Mouse (Mus musculus) stomach, embryonic 14.5 days (tissue): ENCODE data around the gene Ccr5. TPM values are rescaled to one million over a fixed set of nuclear protein-coding genes. Genes with fewer than 3 reads are reported as not detected.
"Not testable (repeated sequence)": the region's sequence is repeated elsewhere in the genome, so short reads cannot be mapped to it uniquely, and the experiment has no call there.

Experiments
- ATAC-seq: fragments of 200-750 bp; cut with Nextera tagmentation; 2 replicates; pipeline ENCODE4 v1.8.0; 2017; ENCODE audit warnings: low read depth, moderate TSS enrichment; ENCODE audit not compliant: insufficient number of reproducible peaks, insufficient read depth, low FRiP score
- H3K27ac ChIP-seq: fragments of 300-500 bp; sonication (generic); 2 replicates; pipeline ENCODE4 v1.5.1; 2014; ENCODE audit warnings: mild to moderate bottlenecking, low read length, moderate library complexity, mixed read lengths
- H3K27me3 ChIP-seq: fragments of 300-500 bp; sonication (generic); 2 replicates; pipeline ENCODE4 v1.6.1; 2014; ENCODE audit warnings: low read length, control low read depth, mixed read lengths; ENCODE audit not compliant: control insufficient read depth, insufficient read depth
- H3K36me3 ChIP-seq: fragments of 300-500 bp; sonication (generic); 2 replicates; pipeline ENCODE4 v1.6.1; 2014; ENCODE audit warnings: mild to moderate bottlenecking, control low read depth, low read length, moderate library complexity, mixed read lengths; ENCODE audit not compliant: control insufficient read depth, insufficient read depth
- H3K4me1 ChIP-seq: fragments of 300-500 bp; sonication (generic); 2 replicates; pipeline ENCODE4 v1.6.1; 2014; ENCODE audit warnings: low read length, control low read depth, mixed read lengths; ENCODE audit not compliant: control insufficient read depth, insufficient read depth
- H3K4me2 ChIP-seq: fragments of 300-500 bp; sonication (generic); replicated peaks from 2 replicates; pipeline ENCODE4 v1.6.1; 2014; ENCODE audit warnings: low read depth, low read length, control low read depth
- H3K4me3 ChIP-seq: fragments of 300-500 bp; sonication (generic); 2 replicates; pipeline ENCODE4 v1.5.1; 2014; ENCODE audit warnings: low read depth, low read length, control low read depth
- H3K9ac ChIP-seq: fragments of 300-500 bp; sonication (generic); replicated peaks from 2 replicates; pipeline ENCODE4 v1.6.1; 2014; ENCODE audit warnings: low read depth, mild to moderate bottlenecking, control low read depth, low read length, moderate library complexity, mixed read lengths
- H3K9me3 ChIP-seq: fragments of 300-500 bp; sonication (generic); 2 replicates; pipeline ENCODE4 v1.6.1; 2016; ENCODE audit warnings: low read depth, low read length, control low read depth; ENCODE audit not compliant: control insufficient read depth
- WGBS: fragments of 180-500 bp; shearing (Covaris S2); extraction: QIAGEN DNeasy Blood & Tissue Kit; methylation state at CpG from one replicate; pipeline ENCODE4 v1.1.7; 2014; 5-methylcytosine and 5-hydroxymethylcytosine counted together
- polyA plus RNA-seq: library from polyadenylated mRNA; unstranded; fragments of >200 nt; fragmentation: Nextera tagmentation; extraction: Ambion mirVana; gene quantifications from 2 replicates; pipeline ENCODE4 v1.2.1, GENCODE M21; 2014

Ccr5 gene
- polyA plus RNA-seq, 1 experiment from 2014 or later = 1.1 TPM

GRCm38 (mm10) chr9:124127412-124127811 lies 6.1 kb downstream of the Ccr5 start:
- WGBS = 27% methylated on average over 4 of the region's 4 CpGs
- no peak for ATAC-seq
- no peak overlapping the region for H3K4me3 ChIP-seq

GRCm38 (mm10) chr9:124128379-124128778 lies 7.0 kb downstream of the Ccr5 start:
- no peak for ATAC-seq
- H3K4me2 ChIP-seq = no peak overlapping the region
- peaks cover 9% of the 10 kb centered on the region; the same call in 1 of the 2 replicates for H3K4me1 ChIP-seq
- WGBS = 5% methylated on average over 1 of the region's 1 CpGs
- no peak overlapping the region for H3K4me3 ChIP-seq
- no peaks in the 10 kb centered on the region for H3K9me3 ChIP-seq
- no peak overlapping the region for H3K9ac ChIP-seq
- H3K27ac ChIP-seq = no peak overlapping the region
- H3K27me3 ChIP-seq = no peaks in the 10 kb centered on the region
- no peaks in the 10 kb centered on the region for H3K36me3 ChIP-seq

More at GRCm38 (mm10) chr9:124127412-124127811, 6.1 kb downstream of the Ccr5 start:
- H3K9me3 ChIP-seq = no peaks in the 10 kb centered on the region
- peaks cover 9% of the 10 kb centered on the region; the same call in 1 of the 2 replicates for H3K4me1 ChIP-seq
- H3K27ac ChIP-seq = no peak overlapping the region
- no peaks in the 10 kb centered on the region for H3K27me3 ChIP-seq
- no peaks in the 10 kb centered on the region for H3K36me3 ChIP-seq
- H3K9ac ChIP-seq = no peak overlapping the region
- no peak overlapping the region for H3K4me2 ChIP-seq

DNA sequence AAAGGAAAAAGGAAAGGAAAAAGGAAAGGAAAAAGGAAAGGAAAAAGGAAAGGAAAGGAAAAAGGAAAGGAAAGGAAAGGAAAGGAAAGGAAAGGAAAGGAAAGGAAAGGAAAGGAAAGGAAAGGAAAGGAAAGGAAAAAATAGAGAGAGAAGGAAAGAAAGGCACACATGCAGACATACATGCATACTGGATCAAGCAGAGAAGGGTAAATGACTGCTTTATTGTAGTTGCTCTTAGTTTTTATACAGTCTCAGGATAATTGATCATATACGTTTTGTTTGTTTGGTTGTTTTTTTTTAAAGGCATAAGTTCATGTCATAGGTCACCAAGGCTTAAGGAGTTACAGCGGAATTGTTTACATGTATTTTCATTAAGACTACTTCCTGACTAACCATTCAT lies 11.6 kb downstream of the Ccr5 start:
- H3K36me3 ChIP-seq, H3K27ac ChIP-seq, H3K9ac ChIP-seq, H3K4me3 ChIP-seq, H3K27me3 ChIP-seq, H3K9me3 ChIP-seq, H3K4me1 ChIP-seq, ATAC-seq, H3K4me2 ChIP-seq: not testable (repeated sequence)
- WGBS = 58% methylated on average over 2 of the region's 2 CpGs

DNA sequence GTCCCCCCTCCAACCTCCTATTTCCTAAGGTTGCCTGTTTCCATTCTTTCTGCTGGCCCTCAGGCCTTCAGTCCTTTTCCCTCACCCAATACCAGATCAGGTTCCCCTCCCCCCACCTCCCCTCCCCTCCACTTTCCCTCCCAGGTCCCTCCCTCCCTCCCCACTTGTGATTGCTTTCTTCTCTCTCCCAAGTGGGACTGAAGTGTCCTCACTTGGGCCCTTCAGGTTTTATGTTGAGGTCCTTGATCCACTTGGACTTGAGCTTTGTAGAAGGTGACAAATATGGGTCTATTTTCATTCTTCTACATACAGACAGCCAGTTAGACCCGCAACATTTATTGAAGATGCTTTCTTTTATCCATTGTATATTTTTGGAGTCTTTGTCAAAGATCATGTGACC lies 13.6 kb downstream of the Ccr5 start:
- not testable (repeated sequence) for H3K9ac ChIP-seq, ATAC-seq, H3K27ac ChIP-seq, H3K4me3 ChIP-seq, H3K36me3 ChIP-seq, H3K4me2 ChIP-seq, H3K27me3 ChIP-seq, H3K4me1 ChIP-seq, H3K9me3 ChIP-seq
- 92% methylated on average over 1 of the region's 1 CpGs for WGBS

- no peak for ATAC-seq
- Histone ChIP-seq H3K9ac (no peak overlapping the region), H3K4me3 (no peak overlapping the region), H3K36me3 (no peaks in the 10 kb centered on the region), H3K4me2 (no peak overlapping the region), H3K4me1 (no peaks in the 10 kb centered on the region), H3K27me3 (no peaks in the 10 kb centered on the region), H3K27ac (no peak overlapping the region), H3K9me3 (no peaks in the 10 kb centered on the region)
- 51% methylated on average over 11 of the region's 11 CpGs for WGBS
Observed at GRCm38 (mm10) chr9:124137619-124138018, 16.3 kb downstream of the Ccr5 start.

DNA sequence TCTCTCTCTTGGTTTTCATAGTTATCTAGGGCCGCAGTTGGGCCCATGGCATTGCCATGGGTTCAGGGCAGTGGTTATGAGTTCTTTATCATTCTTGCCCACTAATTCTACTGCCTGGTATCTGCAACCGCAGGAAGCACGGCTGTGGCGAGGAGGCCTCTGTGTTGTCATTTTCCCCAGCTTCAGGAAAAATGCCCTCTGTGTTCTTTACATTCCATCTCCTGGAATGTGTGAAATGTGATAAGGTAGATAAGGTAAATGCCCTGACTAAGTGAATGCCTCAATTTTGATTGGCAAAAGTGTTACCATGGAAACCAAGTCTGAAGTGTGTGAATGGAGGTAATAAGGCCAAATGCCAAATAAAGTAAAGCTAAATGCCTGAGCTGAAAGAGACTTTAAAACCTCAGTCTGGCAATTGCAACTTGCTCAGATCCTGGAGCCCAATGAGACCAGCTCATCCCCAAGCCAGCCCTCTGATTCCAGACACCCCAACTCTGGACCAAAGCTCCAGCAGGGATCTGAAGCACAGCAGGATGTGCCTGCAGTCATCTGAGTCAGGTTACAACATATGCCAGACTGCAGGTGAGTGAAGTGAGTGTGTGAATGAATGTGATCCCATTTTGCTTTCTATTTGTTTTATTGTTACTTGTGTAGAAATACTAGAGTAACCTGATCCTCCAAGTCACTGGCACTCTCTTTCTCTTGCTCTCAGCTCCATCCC lies 16.9 kb downstream of the Ccr5 start:
- Histone ChIP-seq H3K27me3 (no peaks in the 10 kb centered on the region), H3K4me1 (no peaks in the 10 kb centered on the region), H3K9ac (no peak overlapping the region), H3K4me2 (no peak overlapping the region), H3K36me3 (no peaks in the 10 kb centered on the region), H3K9me3 (no peaks in the 10 kb centered on the region), H3K4me3 (no peak overlapping the region), H3K27ac (no peak overlapping the region)
- 36% methylated on average over 4 of the region's 4 CpGs for WGBS
- ATAC-seq = peak; percentile 76; the same call in 1 of the 2 replicates

- Histone ChIP-seq H3K27me3 (no peaks in the 10 kb centered on the region), H3K9me3 (no peaks in the 10 kb centered on the region), H3K36me3 (no peaks in the 10 kb centered on the region), H3K4me2 (no peak overlapping the region), H3K27ac (no peak overlapping the region), H3K4me3 (no peak overlapping the region), H3K4me1 (no peaks in the 10 kb centered on the region), H3K9ac (no peak overlapping the region)
- WGBS = 86% methylated on average over 1 of the region's 1 CpGs
- no peak for ATAC-seq
Observed at GRCm38 (mm10) chr9:124143678-124144077, 22.3 kb downstream of the Ccr5 start.

GRCm38 (mm10) chr9:124146307-124146706 lies 25.0 kb downstream of the Ccr5 start:
- Histone ChIP-seq H3K36me3 (no peaks in the 10 kb centered on the region), H3K4me3 (no peak overlapping the region), H3K4me1 (no peaks in the 10 kb centered on the region), H3K9ac (no peak overlapping the region), H3K9me3 (no peaks in the 10 kb centered on the region), H3K27ac (no peak overlapping the region), H3K4me2 (no peak overlapping the region), H3K27me3 (no peaks in the 10 kb centered on the region)
- no peak for ATAC-seq
